Mouse (Mus musculus) lung, postnatal 0 days (tissue): ENCODE results near the gene Cadm2. TPM values are rescaled to one million over a fixed set of nuclear protein-coding genes. Genes with fewer than 3 reads are reported as not detected.

Experiments
- ATAC-seq: fragments of 200-750 bp; cut with Nextera tagmentation; 2 replicates; pipeline ENCODE4 v1.8.0; 2017; ENCODE audit warnings: moderate library complexity
- DNase-seq: peaks from one replicate; pipeline ENCODE4 v3.0.0-alpha.2; 2016; ENCODE audit warnings: low spot score
- H3K27ac ChIP-seq: fragments of 300-500 bp; sonication (generic); 2 replicates; pipeline ENCODE4 v1.5.1; 2014; ENCODE audit warnings: antibody characterized with exemption, mild to moderate bottlenecking, low read length, mixed read lengths
- H3K27me3 ChIP-seq: fragments of 300-500 bp; sonication (generic); replicated peaks from 2 replicates; pipeline ENCODE4 v1.6.1; 2014; ENCODE audit warnings: low read length, mixed read lengths; ENCODE audit not compliant: insufficient read depth
- H3K36me3 ChIP-seq: fragments of 300-500 bp; sonication (generic); 2 replicates; pipeline ENCODE4 v1.6.1; 2014; ENCODE audit warnings: low read length, mixed read lengths; ENCODE audit not compliant: insufficient read depth
- H3K4me1 ChIP-seq: fragments of 300-500 bp; sonication (generic); 2 replicates; pipeline ENCODE4 v1.6.1; 2014; ENCODE audit warnings: antibody characterized with exemption, low read depth, low read length, mixed read lengths; ENCODE audit not compliant: insufficient read depth
- H3K4me2 ChIP-seq: fragments of 300-500 bp; sonication (generic); replicated peaks from 2 replicates; pipeline ENCODE4 v1.6.1; 2014; ENCODE audit warnings: low read depth, mild to moderate bottlenecking, low read length, moderate library complexity, mixed read lengths
- H3K4me3 ChIP-seq: fragments of 300-500 bp; sonication (generic); 2 replicates; pipeline ENCODE4 v1.5.1; 2014; ENCODE audit warnings: low read depth, low read length
- H3K9ac ChIP-seq: fragments of 300-500 bp; sonication (generic); replicated peaks from 2 replicates; pipeline ENCODE4 v1.6.1; 2014; ENCODE audit warnings: low read depth, mild to moderate bottlenecking
- H3K9me3 ChIP-seq: fragments of 300-500 bp; sonication (generic); 2 replicates; pipeline ENCODE4 v1.6.1; 2016; ENCODE audit warnings: low read length, mixed read lengths
- CTCF ChIP-seq: IDR thresholded peaks from 2 replicates; pipeline ENCODE4 v1.5.1; 2016; ENCODE audit warnings: antibody characterized with exemption, mild to moderate bottlenecking
- EP300 ChIP-seq: IDR thresholded peaks from 2 replicates; pipeline ENCODE4 v1.6.1; 2016; ENCODE audit warnings: antibody characterized with exemption, mild to moderate bottlenecking, control low read depth
- WGBS: fragments of 180-500 bp; shearing (Covaris S2); extraction: QIAGEN DNeasy Blood & Tissue Kit; methylation state at CpG from one replicate; pipeline ENCODE4 v1.1.7; 2014; 5-methylcytosine and 5-hydroxymethylcytosine counted together
- polyA plus RNA-seq: library from polyadenylated mRNA; unstranded; fragments of >200 nt; fragmentation: Nextera tagmentation; extraction: Ambion mirVana; gene quantifications from 2 replicates; pipeline ENCODE4 v1.2.1, GENCODE M21; 2015

Gene Cadm2
- polyA plus RNA-seq, 1 experiment from 2014 or later, result 0.24 TPM

GRCm38 (mm10) chr16:66706476-66706875 is 914.2 kb downstream of the Cadm2 start:
- H3K27me3 ChIP-seq, result no peaks in the 10 kb centered on the region

GRCm38 (mm10) chr16:66694783-66695182 is 925.9 kb downstream of the Cadm2 start:
- no peaks in the 10 kb centered on the region for H3K9me3 ChIP-seq
- DNase-seq, result no peak
- no peaks in the 10 kb centered on the region for H3K4me1 ChIP-seq
- H3K27ac ChIP-seq, result no peak overlapping the region
- H3K4me3 ChIP-seq, result no peak overlapping the region
- TF ChIP-seq EP300 (no peak), CTCF (no peak)
- H3K36me3 ChIP-seq, result no peaks in the 10 kb centered on the region
- H3K27me3 ChIP-seq, result no peaks in the 10 kb centered on the region
- H3K9ac ChIP-seq, result no peak overlapping the region
- H3K4me2 ChIP-seq, result no peak overlapping the region
- no peak for ATAC-seq

More at GRCm38 (mm10) chr16:66706476-66706875, 914.2 kb downstream of the Cadm2 start:
- 57% methylated on average over 3 of the region's 3 CpGs for WGBS
- Histone ChIP-seq H3K9me3 (no peaks in the 10 kb centered on the region), H3K4me3 (no peak overlapping the region), H3K9ac (no peak overlapping the region), H3K4me1 (no peaks in the 10 kb centered on the region), H3K4me2 (no peak overlapping the region), H3K36me3 (no peaks in the 10 kb centered on the region), H3K27ac (no peak overlapping the region)
- no peak for ATAC-seq
- no peak for DNase-seq
- TF ChIP-seq EP300, result no peak
- no peak for TF ChIP-seq CTCF

GRCm38 (mm10) chr16:66677241-66677640 is 943.5 kb downstream of the Cadm2 start:
- Histone ChIP-seq H3K4me1 (no peaks in the 10 kb centered on the region), H3K27me3 (no peaks in the 10 kb centered on the region), H3K4me2 (no peak overlapping the region), H3K36me3 (no peaks in the 10 kb centered on the region), H3K27ac (no peak overlapping the region), H3K9ac (no peak overlapping the region), H3K4me3 (no peak overlapping the region), H3K9me3 (no peaks in the 10 kb centered on the region)
- DNase-seq (no peak), ATAC-seq (no peak)
- no peak for TF ChIP-seq CTCF
- TF ChIP-seq EP300, result no peak

- no peak for DNase-seq
- no peak for ATAC-seq
- 34% methylated on average over 1 of the region's 1 CpGs for WGBS
- Histone ChIP-seq H3K27me3 (no peaks in the 10 kb centered on the region), H3K9me3 (no peaks in the 10 kb centered on the region), H3K4me2 (no peak overlapping the region), H3K36me3 (no peaks in the 10 kb centered on the region), H3K4me3 (no peak overlapping the region), H3K4me1 (no peaks in the 10 kb centered on the region), H3K9ac (no peak overlapping the region), H3K27ac (no peak overlapping the region)
- TF ChIP-seq EP300, result no peak
- TF ChIP-seq CTCF, result no peak
These were observed 969.7 kb downstream of the Cadm2 start for GRCm38 (mm10) chr16:66651013-66651362.

GRCm38 (mm10) chr16:66650348-66651012 is 970.2 kb downstream of the Cadm2 start:
- Histone ChIP-seq H3K9me3 (no peaks in the 10 kb centered on the region), H3K4me2 (no peak overlapping the region), H3K27me3 (no peaks in the 10 kb centered on the region), H3K9ac (no peak overlapping the region), H3K4me3 (no peak overlapping the region), H3K4me1 (no peaks in the 10 kb centered on the region), H3K36me3 (no peaks in the 10 kb centered on the region), H3K27ac (no peak overlapping the region)
- no peak for ATAC-seq
- no peak for DNase-seq
- WGBS, result 79% methylated on average over 11 of the region's 11 CpGs
- no peak for TF ChIP-seq EP300
- TF ChIP-seq CTCF, result no peak

- H3K4me3 ChIP-seq, result no peak overlapping the region
- ATAC-seq (no peak), DNase-seq (no peak)
- WGBS, result 93% methylated on average over 4 of the region's 4 CpGs
- no peak overlapping the region for H3K9ac ChIP-seq
- no peak overlapping the region for H3K4me2 ChIP-seq
- H3K36me3 ChIP-seq, result no peaks in the 10 kb centered on the region
- H3K4me1 ChIP-seq, result no peaks in the 10 kb centered on the region
- H3K27me3 ChIP-seq, result no peaks in the 10 kb centered on the region
- H3K27ac ChIP-seq, result no peak overlapping the region
- no peaks in the 10 kb centered on the region for H3K9me3 ChIP-seq
- TF ChIP-seq EP300 (no peak), CTCF (no peak)
These were observed 972.9 kb downstream of the Cadm2 start for GRCm38 (mm10) chr16:66647798-66648197.

GRCm38 (mm10) chr16:66643606-66644005 is 977.1 kb downstream of the Cadm2 start:
- TF ChIP-seq CTCF (no peak), EP300 (no peak)
- DNase-seq (no peak), ATAC-seq (no peak)
- H3K9ac ChIP-seq, result no peak overlapping the region
- H3K4me1 ChIP-seq, result no peaks in the 10 kb centered on the region
- H3K27ac ChIP-seq, result no peak overlapping the region
- 57% methylated on average over 4 of the region's 4 CpGs for WGBS
- H3K4me2 ChIP-seq, result no peak overlapping the region
- no peak overlapping the region for H3K4me3 ChIP-seq
- H3K36me3 ChIP-seq, result no peaks in the 10 kb centered on the region
- H3K27me3 ChIP-seq, result no peaks in the 10 kb centered on the region
- H3K9me3 ChIP-seq, result no peaks in the 10 kb centered on the region
